Mouse (Mus musculus) midbrain, embryonic 11.5 days (tissue): ENCODE measurements around the gene Sept5. TPM values are rescaled to one million over a fixed set of nuclear protein-coding genes. Genes with fewer than 3 reads are reported as not detected.

Experiments used
- ATAC-seq: fragments of 200-750 bp; cut with Nextera tagmentation; 2 replicates; pipeline ENCODE4 v1.8.0; 2017; ENCODE audit warnings: moderate TSS enrichment, moderate library complexity; ENCODE audit not compliant: low FRiP score
- DNase-seq: peaks from one replicate; pipeline ENCODE4 v3.0.0; 2015; ENCODE audit warnings: low spot score; ENCODE audit errors: missing footprints
- H3K27ac ChIP-seq: fragments of 300-500 bp; sonication (generic); 2 replicates; pipeline ENCODE4 v1.5.1; 2014; ENCODE audit warnings: low read depth, low read length
- H3K27me3 ChIP-seq: fragments of 300-500 bp; sonication (generic); 2 replicates; pipeline ENCODE4 v1.6.1; 2014; ENCODE audit warnings: mild to moderate bottlenecking, low read length, moderate library complexity, mixed read lengths; ENCODE audit not compliant: control insufficient read depth, insufficient read depth
- H3K36me3 ChIP-seq: fragments of 300-500 bp; sonication (generic); 2 replicates; pipeline ENCODE4 v1.6.1; 2014; ENCODE audit warnings: mild to moderate bottlenecking, low read length, moderate library complexity, mixed read lengths; ENCODE audit not compliant: control insufficient read depth, insufficient read depth
- H3K4me1 ChIP-seq: fragments of 300-500 bp; sonication (generic); 2 replicates; pipeline ENCODE4 v1.6.1; 2014; ENCODE audit warnings: low read length; ENCODE audit not compliant: control insufficient read depth, insufficient read depth
- H3K4me2 ChIP-seq: fragments of 300-500 bp; sonication (generic); 2 replicates; pipeline ENCODE4 v1.6.1; 2014; ENCODE audit warnings: mild to moderate bottlenecking, moderate library complexity
- H3K4me3 ChIP-seq: fragments of 300-500 bp; sonication (generic); 2 replicates; pipeline ENCODE4 v1.5.1; 2014; ENCODE audit warnings: low read depth, low read length
- H3K9ac ChIP-seq: fragments of 300-500 bp; sonication (generic); 2 replicates; pipeline ENCODE4 v1.6.1; 2014; ENCODE audit warnings: low read length
- H3K9me3 ChIP-seq: fragments of 300-500 bp; sonication (generic); 2 replicates; pipeline ENCODE4 v1.6.1; 2016; ENCODE audit warnings: low read length; ENCODE audit not compliant: control insufficient read depth
- WGBS: fragments of 180-500 bp; shearing (Covaris S2); extraction: QIAGEN DNeasy Blood & Tissue Kit; methylation state at CpG from one replicate; pipeline ENCODE4 v1.1.7; 2014; 5-methylcytosine and 5-hydroxymethylcytosine counted together
- polyA plus RNA-seq: library from polyadenylated mRNA; unstranded; fragments of >200 nt; fragmentation: Nextera tagmentation; extraction: Ambion mirVana; gene quantifications from 2 replicates; pipeline ENCODE4 v1.2.1, GENCODE M21; 2014

Gene Sept5
- polyA plus RNA-seq, 1 experiment from 2014 or later = 52.0 TPM

DNA sequence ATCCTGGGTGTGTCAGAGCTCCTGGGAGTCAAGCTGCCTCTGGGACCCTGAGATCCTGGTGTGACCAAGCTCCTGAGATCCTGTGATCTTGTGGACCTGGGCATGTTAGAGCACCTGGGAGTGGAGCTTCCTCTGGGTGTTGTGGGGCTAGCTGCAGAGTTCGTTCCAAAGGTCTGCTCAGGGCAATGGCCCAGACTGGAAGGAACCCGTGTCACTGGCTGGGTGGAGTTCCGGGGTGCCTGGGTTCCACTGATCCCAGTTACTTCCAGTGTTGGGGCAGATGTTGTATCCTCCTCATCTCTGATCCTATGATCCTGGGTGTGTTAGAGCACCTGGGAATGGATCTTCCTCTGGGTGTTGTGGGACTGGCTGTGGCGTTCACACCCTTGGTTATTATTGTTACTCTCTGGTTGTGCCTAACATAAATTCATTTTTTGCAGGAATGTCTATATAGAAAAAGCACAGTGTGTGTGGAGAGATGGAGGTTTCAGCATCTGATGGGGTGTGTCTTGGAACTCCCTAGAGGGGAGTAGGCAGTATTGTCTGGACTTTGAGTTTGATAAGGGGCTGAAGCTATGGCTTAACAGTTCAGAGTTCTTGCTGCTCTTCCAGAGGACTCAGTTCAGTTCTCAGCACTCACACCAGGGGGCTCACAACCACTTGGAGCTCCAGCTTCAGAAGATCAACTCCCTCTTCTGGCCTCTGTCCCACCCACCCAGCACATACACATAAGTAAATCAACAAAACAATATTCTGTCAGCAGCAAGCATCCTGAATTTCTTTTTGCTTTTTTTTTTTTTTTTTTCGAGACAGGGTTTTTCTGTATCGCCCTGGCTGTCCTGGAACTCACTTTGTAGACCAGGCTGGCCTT is 23.8 kb upstream of the Sept5 start:
- H3K4me3 ChIP-seq = no peak overlapping the region
- DNase-seq = no peak
- H3K9ac ChIP-seq = no peak overlapping the region
- no peak for ATAC-seq
- 90% methylated on average over 6 of the region's 6 CpGs for WGBS
- no peak overlapping the region for H3K27ac ChIP-seq
- no peaks in the 10 kb centered on the region for H3K27me3 ChIP-seq
- no peaks in the 10 kb centered on the region for H3K4me1 ChIP-seq
- H3K9me3 ChIP-seq = no peaks in the 10 kb centered on the region
- no peaks in the 10 kb centered on the region for H3K36me3 ChIP-seq
- H3K4me2 ChIP-seq = no peak overlapping the region

DNA sequence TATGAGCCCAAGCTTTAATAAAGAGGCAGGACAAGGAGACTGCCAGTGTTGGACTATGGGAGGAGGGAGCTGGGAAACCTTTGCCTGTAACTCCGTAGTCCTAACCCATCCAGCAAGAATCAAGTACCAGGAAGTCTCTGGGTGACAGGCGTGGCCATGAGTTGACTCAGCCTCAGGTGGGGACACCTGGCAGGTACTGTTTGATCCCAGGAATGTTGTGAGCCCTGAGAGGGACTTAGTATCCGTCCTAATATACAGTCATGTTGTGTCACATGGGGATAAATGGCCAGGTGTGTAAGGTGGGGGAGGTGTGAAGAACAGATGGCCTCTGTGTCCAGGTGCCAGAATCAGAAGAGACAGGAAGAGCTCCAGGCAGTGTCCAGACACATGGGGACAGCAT is 19.4 kb upstream of the Sept5 start:
- WGBS = 59% methylated on average over 3 of the region's 3 CpGs
- H3K36me3 ChIP-seq = no peaks in the 10 kb centered on the region
- DNase-seq (no peak), ATAC-seq (no peak)
- no peak overlapping the region for H3K9ac ChIP-seq
- H3K9me3 ChIP-seq = no peaks in the 10 kb centered on the region
- H3K4me1 ChIP-seq = no peaks in the 10 kb centered on the region
- no peaks in the 10 kb centered on the region for H3K27me3 ChIP-seq
- H3K4me3 ChIP-seq = no peak overlapping the region
- no peak overlapping the region for H3K27ac ChIP-seq
- no peak overlapping the region for H3K4me2 ChIP-seq

DNA sequence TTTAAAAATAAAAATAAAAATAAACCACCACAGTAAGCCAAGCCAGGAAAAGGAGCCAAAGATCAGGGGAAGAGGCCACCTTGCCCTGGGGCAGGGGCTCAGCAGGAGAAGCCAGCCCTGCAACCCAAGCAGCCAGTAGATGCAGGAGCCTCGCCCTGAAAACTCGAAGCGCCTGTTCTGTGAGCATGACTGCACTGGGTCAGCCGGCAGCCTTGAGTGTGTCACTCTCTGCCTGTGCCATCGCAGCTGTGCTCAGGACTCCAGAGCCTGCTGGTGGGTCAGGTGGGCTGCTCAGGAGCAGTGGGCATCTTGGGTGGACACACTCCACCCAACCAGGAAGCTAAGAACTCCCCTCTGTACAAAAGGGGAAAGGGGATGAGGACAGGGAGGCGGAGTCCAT is 15.6 kb upstream of the Sept5 start:
- H3K27me3 ChIP-seq = no peaks in the 10 kb centered on the region
- H3K36me3 ChIP-seq = no peaks in the 10 kb centered on the region
- WGBS = 77% methylated on average over 6 of the region's 6 CpGs
- no peak overlapping the region for H3K9ac ChIP-seq
- no peak overlapping the region for H3K4me3 ChIP-seq
- no peak for DNase-seq
- H3K9me3 ChIP-seq = no peaks in the 10 kb centered on the region
- H3K4me1 ChIP-seq = no peaks in the 10 kb centered on the region
- no peak overlapping the region for H3K27ac ChIP-seq
- no peak for ATAC-seq
- H3K4me2 ChIP-seq = no peak overlapping the region

DNA sequence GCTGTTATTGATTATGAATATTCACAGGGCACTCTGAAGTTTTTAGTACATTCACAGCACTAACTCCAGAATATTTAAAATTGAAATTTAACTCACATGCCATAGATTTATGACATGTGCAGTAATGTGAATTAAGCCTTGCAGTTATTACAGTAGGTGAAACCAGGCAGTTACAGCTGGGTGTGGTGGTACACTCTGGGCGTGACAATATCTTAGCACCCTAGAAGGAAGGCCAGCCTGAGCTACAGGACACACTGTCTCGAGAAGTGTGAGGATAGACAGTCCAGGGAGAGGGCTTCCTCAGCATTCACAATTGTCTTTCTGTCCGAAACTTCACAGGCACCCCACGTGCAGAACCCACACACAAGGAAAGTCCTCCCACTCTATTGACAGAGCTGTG is 14.7 kb upstream of the Sept5 start:
- Histone ChIP-seq H3K9me3 (no peaks in the 10 kb centered on the region), H3K4me1 (no peaks in the 10 kb centered on the region), H3K27me3 (no peaks in the 10 kb centered on the region), H3K9ac (no peak overlapping the region), H3K4me2 (no peak overlapping the region), H3K4me3 (no peak overlapping the region), H3K27ac (no peak overlapping the region), H3K36me3 (no peaks in the 10 kb centered on the region)
- DNase-seq (no peak), ATAC-seq (no peak)
- 86% methylated on average over 4 of the region's 4 CpGs for WGBS

DNA sequence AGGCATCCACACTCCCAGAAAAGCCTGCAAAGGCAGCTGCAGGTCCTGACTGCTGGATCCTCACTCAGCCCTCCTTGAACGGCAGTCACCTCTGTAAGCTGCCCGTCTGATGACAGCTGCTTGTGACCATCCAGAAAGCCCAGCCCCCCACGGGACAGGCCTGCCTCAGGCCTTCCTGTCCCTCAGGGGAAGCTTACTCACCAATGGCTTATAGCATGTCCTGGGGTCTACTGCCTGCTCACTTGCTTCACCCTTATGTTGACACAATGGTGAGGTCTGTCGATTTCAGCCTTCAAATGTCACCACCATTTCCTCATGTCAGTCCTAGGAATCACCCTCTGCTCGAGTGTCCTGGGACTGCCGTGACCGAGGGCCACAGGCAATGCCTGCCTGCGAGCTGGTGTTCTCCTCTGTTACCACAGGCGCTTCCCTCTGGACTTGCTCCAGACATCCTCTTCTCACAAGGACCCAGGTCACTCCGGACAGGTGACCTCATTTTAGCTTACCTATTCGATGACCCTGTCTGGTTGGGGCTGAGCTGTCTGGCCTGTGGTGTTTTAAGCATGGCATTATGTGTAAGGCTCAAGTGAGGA is 13.7 kb upstream of the Sept5 start:
- Histone ChIP-seq H3K27ac (no peak overlapping the region), H3K9ac (no peak overlapping the region), H3K9me3 (no peaks in the 10 kb centered on the region), H3K4me1 (no peaks in the 10 kb centered on the region), H3K4me2 (no peak overlapping the region), H3K4me3 (no peak overlapping the region), H3K27me3 (no peaks in the 10 kb centered on the region), H3K36me3 (no peaks in the 10 kb centered on the region)
- 81% methylated on average over 11 of the region's 11 CpGs for WGBS
- DNase-seq = no peak
- no peak for ATAC-seq

DNA sequence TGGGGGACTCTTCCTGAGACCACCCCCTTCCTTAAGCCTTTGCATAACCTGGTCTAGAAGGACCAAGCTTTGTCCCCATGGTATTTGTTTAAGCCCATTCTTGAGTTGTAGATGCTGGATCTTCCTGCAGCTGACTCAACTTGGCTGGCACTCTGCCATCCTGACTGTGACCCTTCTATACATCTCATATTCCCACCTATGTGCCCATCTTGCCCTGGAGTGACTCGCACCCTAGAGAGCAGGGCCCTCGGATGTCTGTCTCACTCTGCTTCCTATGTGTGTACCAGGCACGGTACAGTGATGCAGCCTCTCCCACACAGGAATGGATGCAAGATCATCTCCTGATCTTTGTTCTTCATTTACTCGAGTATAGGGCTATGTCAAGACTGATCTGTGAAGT is 13.1 kb upstream of the Sept5 start:
- H3K4me1 ChIP-seq = no peaks in the 10 kb centered on the region
- 83% methylated on average over 4 of the region's 4 CpGs for WGBS
- no peaks in the 10 kb centered on the region for H3K9me3 ChIP-seq
- H3K27ac ChIP-seq = no peak overlapping the region
- no peak for DNase-seq
- no peak overlapping the region for H3K4me3 ChIP-seq
- no peak for ATAC-seq
- H3K9ac ChIP-seq = no peak overlapping the region
- no peak overlapping the region for H3K4me2 ChIP-seq
- no peaks in the 10 kb centered on the region for H3K27me3 ChIP-seq
- H3K36me3 ChIP-seq = no peaks in the 10 kb centered on the region

DNA sequence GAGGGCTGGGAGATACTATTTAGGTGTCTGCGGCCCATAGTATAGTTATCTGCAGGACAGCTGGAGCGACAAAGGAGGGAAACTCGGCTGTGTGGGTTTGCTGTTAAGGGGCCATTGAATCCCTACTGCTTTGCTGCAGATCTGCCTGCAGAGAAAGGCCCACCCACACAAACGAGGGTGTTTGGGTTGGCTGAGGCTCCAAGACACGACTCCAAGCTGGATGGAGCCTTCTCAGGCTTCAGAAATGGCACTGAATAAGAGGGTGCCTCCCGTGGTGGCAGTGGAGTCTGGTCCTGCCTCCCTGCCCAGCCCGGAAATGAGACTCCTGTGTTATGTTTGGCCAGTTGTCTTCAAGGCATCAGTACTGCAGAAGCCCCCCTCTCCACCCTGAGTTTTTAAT is 12.5 kb upstream of the Sept5 start:
- H3K36me3 ChIP-seq = no peaks in the 10 kb centered on the region
- H3K9me3 ChIP-seq = no peaks in the 10 kb centered on the region
- no peak overlapping the region for H3K27ac ChIP-seq
- H3K4me3 ChIP-seq = no peak overlapping the region
- no peaks in the 10 kb centered on the region for H3K27me3 ChIP-seq
- H3K4me1 ChIP-seq = no peaks in the 10 kb centered on the region
- no peak overlapping the region for H3K9ac ChIP-seq
- DNase-seq (no peak), ATAC-seq (no peak)
- 67% methylated on average over 7 of the region's 7 CpGs for WGBS
- H3K4me2 ChIP-seq = no peak overlapping the region

DNA sequence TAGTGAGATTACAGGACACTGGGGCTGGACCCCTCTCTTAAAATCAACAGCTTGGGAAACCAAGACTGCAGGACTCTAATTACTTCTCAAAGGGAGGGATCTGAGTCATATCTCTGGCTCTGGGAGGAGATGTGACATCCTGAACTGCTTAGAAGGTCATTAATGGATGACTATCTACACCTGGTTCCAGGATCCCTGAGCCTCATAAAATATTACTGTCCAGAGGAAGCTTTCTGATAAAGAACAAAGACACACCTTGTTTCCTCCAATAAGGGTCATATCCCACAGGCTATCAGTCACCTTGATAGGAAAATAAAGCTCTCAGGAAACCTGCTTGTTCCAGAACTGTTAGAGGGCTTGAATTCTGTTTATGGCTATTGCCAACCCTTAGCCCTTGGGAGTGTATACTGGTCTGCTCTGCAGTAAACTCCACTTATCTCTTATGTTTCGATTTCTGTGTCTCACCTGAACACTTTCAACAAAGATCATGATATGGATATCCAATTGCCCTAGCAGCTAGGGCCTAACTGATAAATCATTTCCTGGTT is 9.7 kb upstream of the Sept5 start:
- H3K36me3 ChIP-seq = no peaks in the 10 kb centered on the region
- H3K4me2 ChIP-seq = no peak overlapping the region
- H3K27me3 ChIP-seq = no peaks in the 10 kb centered on the region
- no peak for DNase-seq
- H3K27ac ChIP-seq = no peak overlapping the region
- H3K9me3 ChIP-seq = no peaks in the 10 kb centered on the region
- 81% methylated on average over 1 of the region's 1 CpGs for WGBS
- no peak overlapping the region for H3K9ac ChIP-seq
- ATAC-seq = no peak
- H3K4me3 ChIP-seq = no peak overlapping the region
- no peaks in the 10 kb centered on the region for H3K4me1 ChIP-seq

DNA sequence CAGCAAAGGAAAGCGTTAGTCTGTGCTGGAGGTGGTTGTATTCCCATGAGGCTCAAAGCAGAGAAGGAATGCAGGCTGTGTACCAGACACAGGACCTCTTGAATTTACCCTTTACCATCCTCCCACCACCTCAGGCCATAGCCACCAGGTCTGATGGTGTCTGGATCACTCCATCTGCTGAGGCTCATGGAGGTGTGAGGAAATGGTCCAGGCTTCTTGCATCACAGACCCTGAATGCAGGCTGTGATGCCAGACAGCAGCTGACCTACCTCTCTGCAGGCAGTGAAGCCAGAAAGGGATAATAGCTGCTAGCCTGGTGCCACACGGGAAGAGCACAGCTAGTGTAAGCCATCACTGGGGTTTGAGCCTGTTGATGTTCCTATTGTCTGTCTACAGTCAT is 8.6 kb upstream of the Sept5 start:
- no peak overlapping the region for H3K9ac ChIP-seq
- no peak overlapping the region for H3K27ac ChIP-seq
- no peaks in the 10 kb centered on the region for H3K27me3 ChIP-seq
- no peak overlapping the region for H3K4me2 ChIP-seq
- no peaks in the 10 kb centered on the region for H3K4me1 ChIP-seq
- WGBS = 59% methylated on average over 2 of the region's 2 CpGs
- no peak overlapping the region for H3K4me3 ChIP-seq
- no peaks in the 10 kb centered on the region for H3K9me3 ChIP-seq
- DNase-seq = no peak
- no peak for ATAC-seq
- H3K36me3 ChIP-seq = no peaks in the 10 kb centered on the region
